Mouse (Mus musculus) forebrain, embryonic 14.5 days (tissue): ENCODE data around the gene Col6a4. TPM values are rescaled to one million over a fixed set of nuclear protein-coding genes. Genes with fewer than 3 reads are reported as not detected.
A peak's percentile ranks its signal among the peaks of the same experiment; 100 is the strongest.

Experiments used
- ATAC-seq: fragments of 200-750 bp; cut with Nextera tagmentation; 2 replicates; pipeline ENCODE4 v1.8.0; 2017; ENCODE audit warnings: mild to moderate bottlenecking, moderate library complexity
- DNase-seq: peaks from one replicate; pipeline ENCODE4 v3.0.0-alpha.2; 2015; ENCODE audit warnings: low spot score
- H3K27ac ChIP-seq: fragments of 300-500 bp; sonication (generic); 2 replicates; pipeline ENCODE4 v1.5.1; 2014; ENCODE audit warnings: low read depth, mild to moderate bottlenecking, control low read depth, low read length, moderate library complexity
- H3K27me3 ChIP-seq: fragments of 300-500 bp; sonication (generic); replicated peaks from 2 replicates; pipeline ENCODE4 v1.6.1; 2014; ENCODE audit warnings: low read length, control low read depth, mixed read lengths; ENCODE audit not compliant: control insufficient read depth, insufficient read depth
- H3K36me3 ChIP-seq: fragments of 300-500 bp; sonication (generic); 2 replicates; pipeline ENCODE4 v1.6.1; 2014; ENCODE audit warnings: low read length, control low read depth; ENCODE audit not compliant: control insufficient read depth, insufficient read depth
- H3K4me1 ChIP-seq: fragments of 300-500 bp; sonication (generic); 2 replicates; pipeline ENCODE4 v1.6.1; 2014; ENCODE audit warnings: antibody characterized with exemption, low read length, control low read depth; ENCODE audit not compliant: control insufficient read depth, insufficient read depth
- H3K4me2 ChIP-seq: fragments of 300-500 bp; sonication (generic); 2 replicates; pipeline ENCODE4 v1.6.1; 2014; ENCODE audit warnings: mild to moderate bottlenecking, control low read depth, low read length
- H3K4me3 ChIP-seq: fragments of 300-500 bp; sonication (generic); 2 replicates; pipeline ENCODE4 v1.5.1; 2014; ENCODE audit warnings: low read depth, low read length, control low read depth
- H3K9ac ChIP-seq: fragments of 300-500 bp; sonication (generic); 2 replicates; pipeline ENCODE4 v1.6.1; 2014; ENCODE audit warnings: mild to moderate bottlenecking, low read length, control low read depth, moderate library complexity
- H3K9me3 ChIP-seq: fragments of 300-500 bp; sonication (generic); replicated peaks from 2 replicates; pipeline ENCODE4 v1.6.1; 2016; ENCODE audit warnings: low read length, control low read depth, mixed read lengths; ENCODE audit not compliant: control insufficient read depth
- WGBS: fragments of 180-500 bp; shearing (Covaris S2); extraction: QIAGEN DNeasy Blood & Tissue Kit; methylation state at CpG from one replicate; pipeline ENCODE4 v1.1.7; 2014; 5-methylcytosine and 5-hydroxymethylcytosine counted together
- polyA plus RNA-seq: library from polyadenylated mRNA; unstranded; fragments of >200 nt; fragmentation: Nextera tagmentation; extraction: Ambion mirVana; gene quantifications from 2 replicates; pipeline ENCODE4 v1.2.1, GENCODE M21; 2014

The Col6a4 gene
- polyA plus RNA-seq, 1 experiment from 2014 or later, result 0.66 TPM

- no peak for ATAC-seq
- 73% methylated on average over 5 of the region's 5 CpGs for WGBS
- Histone ChIP-seq H3K27me3 (no peaks in the 10 kb centered on the region), H3K36me3 (no peaks in the 10 kb centered on the region), H3K4me1 (no peaks in the 10 kb centered on the region), H3K27ac (no peak overlapping the region), H3K9ac (no peak overlapping the region), H3K4me2 (no peak overlapping the region), H3K9me3 (no peaks in the 10 kb centered on the region), H3K4me3 (no peak overlapping the region)
- no peak for DNase-seq
These were observed 128.6 kb downstream of the Col6a4 start for GRCm38 (mm10) chr9:105967976-105968375.

- DNase-seq (no peak), ATAC-seq (no peak)
- no peaks in the 10 kb centered on the region for H3K9me3 ChIP-seq
- no peak within 1 kb of the TSS for H3K27ac ChIP-seq
- 26% methylated on average over 13 of the region's 13 CpGs for WGBS
- H3K4me1 ChIP-seq, result no peaks in the 10 kb centered on the region
- no peak within 1 kb of the TSS for H3K9ac ChIP-seq
- H3K4me3 ChIP-seq, result no peak within 1 kb of the TSS
- no peaks in the 10 kb centered on the region for H3K27me3 ChIP-seq
- no peak within 1 kb of the TSS for H3K4me2 ChIP-seq
- H3K36me3 ChIP-seq, result no peaks in the 10 kb centered on the region
These were observed 136.1 kb downstream of the Col6a4 start, which contains the start of gene Col6a5 for GRCm38 (mm10) chr9:105960533-105960932. TSS of gene Col6a5 (minus strand) at chr9:105960643.

GRCm38 (mm10) chr9:105959116-105959515, 137.5 kb downstream of the Col6a4 start:
- peak; percentile 14 for DNase-seq
- Histone ChIP-seq H3K27me3 (no peaks in the 10 kb centered on the region), H3K27ac (no peak overlapping the region), H3K4me2 (no peak overlapping the region), H3K9me3 (no peaks in the 10 kb centered on the region), H3K4me3 (no peak overlapping the region), H3K36me3 (no peaks in the 10 kb centered on the region), H3K9ac (no peak overlapping the region), H3K4me1 (no peaks in the 10 kb centered on the region)
- ATAC-seq, result no peak
- WGBS, result 81% methylated on average over 1 of the region's 1 CpGs

DNA sequence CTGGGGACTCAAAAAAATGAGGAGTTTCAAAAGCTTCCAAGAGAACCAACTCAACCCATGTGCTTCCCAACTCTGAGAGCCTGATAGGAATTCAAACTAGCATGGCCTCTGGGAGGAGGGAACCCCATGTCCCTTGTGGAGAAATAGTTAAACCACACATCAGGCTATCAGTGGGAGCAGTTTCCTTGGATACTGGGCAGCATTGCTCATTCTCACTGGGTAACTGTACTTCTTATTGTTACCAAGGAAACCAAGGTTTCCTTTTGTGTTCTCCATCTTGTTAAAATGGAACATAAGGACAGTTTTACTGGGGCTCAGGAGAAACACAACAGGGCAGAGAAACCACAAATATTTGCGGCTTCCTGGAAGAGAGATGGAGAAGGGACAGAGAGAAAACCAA, 146.8 kb downstream of the Col6a4 start:
- Histone ChIP-seq H3K4me3 (no peak overlapping the region), H3K9me3 (no peaks in the 10 kb centered on the region), H3K27ac (no peak overlapping the region), H3K4me2 (no peak overlapping the region), H3K36me3 (no peaks in the 10 kb centered on the region), H3K27me3 (no peaks in the 10 kb centered on the region), H3K9ac (no peak overlapping the region), H3K4me1 (no peaks in the 10 kb centered on the region)
- peak; percentile 56 for DNase-seq
- 69% methylated on average over 1 of the region's 1 CpGs for WGBS
- no peak for ATAC-seq

- Histone ChIP-seq H3K4me1 (no peaks in the 10 kb centered on the region), H3K4me2 (no peak overlapping the region)
- DNase-seq, result no peak
These were observed 149.0 kb downstream of the Col6a4 start for GRCm38 (mm10) chr9:105947577-105947976.

More at GRCm38 (mm10) chr9:105947577-105947976, 149.0 kb downstream of the Col6a4 start:
- Histone ChIP-seq H3K36me3 (no peaks in the 10 kb centered on the region), H3K9ac (no peak overlapping the region), H3K27ac (no peak overlapping the region), H3K4me3 (no peak overlapping the region), H3K9me3 (no peaks in the 10 kb centered on the region), H3K27me3 (no peaks in the 10 kb centered on the region)
- WGBS, result 86% methylated on average over 3 of the region's 3 CpGs
- ATAC-seq, result no peak

Other genes starting within 250 kb of the Col6a4 start
- 0.10 and 0.15 TPM in 2 replicates for gene Col6a5, start 136.1 kb downstream of the Col6a4 start, polyA plus RNA-seq
- gene Glyctk, start 61.4 kb upstream of the Col6a4 start, polyA plus RNA-seq, result 2.3 TPM in 2 replicates
- gene Wdr82, start 74.1 kb upstream of the Col6a4 start, polyA plus RNA-seq, result 54.7 and 56.4 TPM in 2 replicates
- 10.3 and 10.7 TPM in 2 replicates for gene Ppm1m, start 103.0 kb upstream of the Col6a4 start, polyA plus RNA-seq
- 57.5 and 64.7 TPM in 2 replicates for gene Twf2, start 106.3 kb upstream of the Col6a4 start, polyA plus RNA-seq
- gene Tlr9, start 125.8 kb upstream of the Col6a4 start, polyA plus RNA-seq, result not detected in 2 replicates
- gene Alas1, start 151.9 kb upstream of the Col6a4 start, polyA plus RNA-seq, result 91.5 and 110 TPM in 2 replicates
- gene Poc1a, start 184.3 kb upstream of the Col6a4 start, polyA plus RNA-seq, result 11.8 and 12.1 TPM in 2 replicates